ENCODE assay signal across 18 mouse cellular contexts in the genomic region with DNA sequence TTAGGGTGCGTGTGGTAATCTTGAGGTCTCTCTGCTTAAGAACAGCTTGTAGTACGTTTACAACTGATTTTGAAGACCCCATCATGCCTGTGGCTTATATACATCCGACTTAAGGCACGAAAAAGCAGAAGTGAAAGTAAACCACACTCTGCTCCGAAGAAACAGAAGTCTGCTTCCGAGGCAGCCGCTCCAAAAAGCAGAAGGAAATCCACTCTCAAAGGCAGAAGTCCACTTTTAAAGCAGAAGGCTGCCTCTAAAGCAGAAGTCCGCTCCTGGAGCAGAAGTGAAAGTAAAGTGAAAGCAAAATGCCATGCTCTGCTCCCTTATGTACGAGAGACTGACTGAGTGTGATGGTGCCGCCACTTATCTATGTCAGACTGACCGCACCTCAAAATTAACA. TPM values are rescaled to one million over a fixed set of nuclear protein-coding genes. Genes with fewer than 3 reads are reported as not detected.
A peak's percentile ranks its signal among the peaks of the same experiment; 100 is the strongest.
DNase-seq lines count a peak whose midpoint lies in the region; ATAC-seq and TF ChIP-seq lines count a peak whose summit lies in the region.
"Had no signal": no experiment of that assay in that cellular context is flagged by ENCODE, and none has a peak within 500 bp of the region (broad histone marks: within the 10 kb centered on the region; RNA-seq: fewer than 3 reads in every experiment).

No protein-coding gene starts in this region.

- WGBS in heart, embryonic 10.5 days, result 82% methylated on average over 11 of the region's 11 CpGs
- WGBS in forebrain, postnatal 0 days, result 84% methylated on average over 11 of the region's 11 CpGs
- 84% methylated on average over 11 of the region's 11 CpGs for WGBS in hindbrain, embryonic 14.5 days

- H3K4me2 ChIP-seq in forebrain, postnatal 0 days (ENCODE audit: low read depth), result no peak overlapping the region
- no peak overlapping the region for H3K4me2 ChIP-seq in hindbrain, embryonic 14.5 days (replicated peaks)
- H3K4me2 ChIP-seq: embryonic facial prominence, embryonic 13.5 days; lung, embryonic 15.5 days had no signal

- no peak for TF ChIP-seq CTCF in forebrain, postnatal 0 days (IDR thresholded peaks at IDR 0.05; ENCODE audit: low read depth)

- H3K4me1 ChIP-seq in heart, embryonic 10.5 days, result no peaks in the 10 kb centered on the region
- no peaks in the 10 kb centered on the region for H3K4me1 ChIP-seq in forebrain, postnatal 0 days (ENCODE audit: insufficient read depth)
- H3K4me1 ChIP-seq in hindbrain, embryonic 14.5 days (replicated peaks; ENCODE audit: control insufficient read depth, insufficient read depth, low read length), result no peaks in the 10 kb centered on the region
- H3K4me1 ChIP-seq: embryonic facial prominence, embryonic 13.5 days; lung, embryonic 15.5 days had no signal

- H3K9ac ChIP-seq in forebrain, postnatal 0 days, result no peak overlapping the region
- no peak overlapping the region for H3K9ac ChIP-seq in hindbrain, embryonic 14.5 days
- H3K9ac ChIP-seq: embryonic facial prominence, embryonic 13.5 days; lung, embryonic 15.5 days had no signal

- no peaks in the 10 kb centered on the region for H3K27me3 ChIP-seq in heart, embryonic 10.5 days (ENCODE audit: insufficient read depth, poor library complexity, severe bottlenecking)
- no peaks in the 10 kb centered on the region for H3K27me3 ChIP-seq in forebrain, postnatal 0 days (ENCODE audit: insufficient read depth, low read length)
- no peaks in the 10 kb centered on the region for H3K27me3 ChIP-seq in hindbrain, embryonic 14.5 days (ENCODE audit: control insufficient read depth, insufficient read depth, low read length)
- H3K27me3 ChIP-seq: embryonic facial prominence, embryonic 13.5 days; lung, embryonic 15.5 days had no signal

- H3K27ac ChIP-seq in heart, embryonic 10.5 days, result no peak overlapping the region
- H3K27ac ChIP-seq in forebrain, postnatal 0 days (ENCODE audit: low read depth, low read length), result no peak overlapping the region
- H3K27ac ChIP-seq in hindbrain, embryonic 14.5 days, result no peak overlapping the region
- H3K27ac ChIP-seq: embryonic facial prominence, embryonic 13.5 days; lung, embryonic 15.5 days had no signal

- no peaks in the 10 kb centered on the region for H3K36me3 ChIP-seq in heart, embryonic 10.5 days
- H3K36me3 ChIP-seq in forebrain, postnatal 0 days (ENCODE audit: insufficient read depth), result no peaks in the 10 kb centered on the region
- no peaks in the 10 kb centered on the region for H3K36me3 ChIP-seq in hindbrain, embryonic 14.5 days (replicated peaks; ENCODE audit: control insufficient read depth, insufficient read depth)
- H3K36me3 ChIP-seq: embryonic facial prominence, embryonic 13.5 days; lung, embryonic 15.5 days had no signal

- DNase-seq in heart, adult 8-10 months (ENCODE audit: low spot score), result peak; percentile 6
- DNase-seq in heart, embryonic 10.5 days (ENCODE audit: low spot score), result no peak
- peak; percentile 53 to 57 for DNase-seq in B cell, adult 2 months
- no peak for DNase-seq in forebrain, postnatal 0 days
- no peak for DNase-seq in urinary bladder, postnatal 4 days (ENCODE audit: low spot score in 2 of 2)
- DNase-seq in hindbrain, embryonic 14.5 days (ENCODE audit: low spot score), result no peak
- DNase-seq: adrenal gland, postnatal 25 days; cerebellum, adult 9-10 months; kidney, postnatal 36 days; retina, postnatal 1 day had no signal

- H3K9me3 ChIP-seq in heart, embryonic 10.5 days, result peaks cover 43% of the 10 kb centered on the region
- peaks cover 8% of the 10 kb centered on the region; the same call in 1 of the 2 replicates for H3K9me3 ChIP-seq in forebrain, postnatal 0 days (ENCODE audit: low read length)
- H3K9me3 ChIP-seq in hindbrain, embryonic 14.5 days (ENCODE audit: control insufficient read depth, low read length), result peaks cover 80% of the 10 kb centered on the region

- H3K4me3 ChIP-seq in heart, embryonic 10.5 days, result no peak overlapping the region
- H3K4me3 ChIP-seq in forebrain, postnatal 0 days (ENCODE audit: low read depth, low read length), result no peak overlapping the region
- no peak overlapping the region for H3K4me3 ChIP-seq in hindbrain, embryonic 14.5 days (replicated peaks; ENCODE audit: low read length)
- H3K4me3 ChIP-seq: embryonic facial prominence, embryonic 13.5 days; lung, embryonic 15.5 days had no signal

- ATAC-seq in granulocyte monocyte progenitor cell, adult 5-6 weeks (replicated peaks; ENCODE audit: poor library complexity, severe bottlenecking), result peak; percentile 99
- peak; percentile 83 for ATAC-seq in megakaryocyte-erythroid progenitor cell, adult 5-6 weeks (replicated peaks; ENCODE audit: low FRiP score, low TSS enrichment, poor library complexity, severe bottlenecking)
- no peak for ATAC-seq in forebrain, postnatal 0 days
- ATAC-seq in hindbrain, embryonic 14.5 days (ENCODE audit: low FRiP score), result no peak

RNA-seq across cellular contexts. Expression of gene Gm9268, which starts 38.5 kb away (rescaled TPM):
- not detected for total RNA-seq in heart, adult 8-10 months (2022)
- not detected in 2 replicates for polyA plus RNA-seq in heart, embryonic 10.5 days (2016; fragmentation: Nextera tagmentation; extraction: Ambion mirVana)
- not detected in 2 replicates for total RNA-seq in granulocyte monocyte progenitor cell, adult 5-6 weeks (2014; fragmentation: Nextera tagmentation)
- not detected in 2 replicates for total RNA-seq in granulocyte monocyte progenitor cell, adult 5-6 weeks (2017)
- total RNA-seq in megakaryocyte-erythroid progenitor cell, adult 5-6 weeks (2014; fragmentation: Nextera tagmentation), result not detected in 2 replicates
- total RNA-seq in megakaryocyte-erythroid progenitor cell, adult 5-6 weeks (2017), result not detected in 2 replicates
- total RNA-seq in forebrain, postnatal 0 days (2014; rRNA removed), result not detected in 2 replicates
- polyA plus RNA-seq in forebrain, postnatal 0 days (2015; fragmentation: Nextera tagmentation; extraction: Ambion mirVana), result not detected in 2 replicates
- polyA plus RNA-seq in hindbrain, embryonic 14.5 days (2014; fragmentation: Nextera tagmentation; extraction: Ambion mirVana), result not detected in 2 replicates
- total RNA-seq: adrenal gland, postnatal 25 days; left cerebral cortex, postnatal 25 days had no signal
- polyA plus RNA-seq: C2C12; embryonic facial prominence, embryonic 13.5 days; heart, embryonic 14.5 days; lung, embryonic 15.5 days; stomach, embryonic 16.5 days had no signal

RNA-seq across cellular contexts. Expression of gene Vmn2r63, which starts 46.5 kb away (rescaled TPM):
- not detected for total RNA-seq in heart, adult 8-10 months (2022)
- not detected in 2 replicates for polyA plus RNA-seq in heart, embryonic 10.5 days (2016; fragmentation: Nextera tagmentation; extraction: Ambion mirVana)
- not detected in 2 replicates for total RNA-seq in granulocyte monocyte progenitor cell, adult 5-6 weeks (2014; fragmentation: Nextera tagmentation)
- total RNA-seq in granulocyte monocyte progenitor cell, adult 5-6 weeks (2017), result not detected in 2 replicates
- not detected in 2 replicates for total RNA-seq in megakaryocyte-erythroid progenitor cell, adult 5-6 weeks (2014; fragmentation: Nextera tagmentation)
- total RNA-seq in megakaryocyte-erythroid progenitor cell, adult 5-6 weeks (2017), result not detected in 2 replicates
- not detected in 2 replicates for total RNA-seq in forebrain, postnatal 0 days (2014; rRNA removed)
- not detected in 2 replicates for polyA plus RNA-seq in forebrain, postnatal 0 days (2015; fragmentation: Nextera tagmentation; extraction: Ambion mirVana)
- polyA plus RNA-seq in hindbrain, embryonic 14.5 days (2014; fragmentation: Nextera tagmentation; extraction: Ambion mirVana), result not detected in 2 replicates
- total RNA-seq: adrenal gland, postnatal 25 days; left cerebral cortex, postnatal 25 days had no signal
- polyA plus RNA-seq: embryonic facial prominence, embryonic 13.5 days; heart, embryonic 14.5 days; lung, embryonic 15.5 days; stomach, embryonic 16.5 days had no signal

Comparison
In these comparisons a context has a peak if more than half of its experiments do, and no peak if none do; other contexts are left out.
1. DNase-seq: peak in heart, adult 8-10 months (single experiment) and B cell, adult 2 months (2 of 2); none in heart, embryonic 10.5 days (single experiment), forebrain, postnatal 0 days (single experiment), urinary bladder, postnatal 4 days (0 of 2) and hindbrain, embryonic 14.5 days (single experiment).
2. ATAC-seq: peak in granulocyte monocyte progenitor cell, adult 5-6 weeks (single experiment) and megakaryocyte-erythroid progenitor cell, adult 5-6 weeks (single experiment); none in forebrain, postnatal 0 days (single experiment) and hindbrain, embryonic 14.5 days (single experiment).